Mouse (Mus musculus): ENCODE measurements around the gene Babam2.

GRCm38 (mm10) chr5:31787622-31788021, 90.1 kb downstream of the Babam2 start:
- no peak for TF ChIP-seq CTCF (IDR thresholded peaks at IDR 0.05; ENCODE audit: low read depth)
- no peak for TF ChIP-seq EP300 (IDR thresholded peaks at IDR 0.05; ENCODE audit: low read depth)
